ENCODE assay signal across 22 mouse cellular contexts in the genomic region with DNA sequence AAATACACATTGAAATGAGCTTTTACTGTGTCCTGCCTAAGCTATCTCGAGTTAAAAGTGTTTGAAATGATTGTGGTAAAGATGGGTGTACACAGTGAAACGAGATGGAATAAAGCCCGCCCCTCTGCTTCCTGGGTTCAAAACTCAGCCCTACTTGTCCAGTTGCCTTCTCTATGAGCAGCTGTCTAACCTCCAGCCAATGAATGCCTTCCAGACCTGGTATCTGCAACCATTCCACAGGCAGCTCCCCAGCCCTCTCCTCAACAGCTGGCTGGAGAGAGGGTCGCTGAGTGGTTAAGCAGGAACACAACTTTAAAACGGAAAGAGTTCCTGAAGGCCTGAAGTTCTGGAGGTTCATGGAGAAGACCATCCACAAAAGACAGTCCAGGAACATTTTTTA.
"Had no signal": no experiment of that assay in that cellular context is flagged by ENCODE, and none has a peak within 500 bp of the region (broad histone marks: within the 10 kb centered on the region; RNA-seq: fewer than 3 reads in every experiment).

No protein-coding gene starts in this region.

- H3K27ac ChIP-seq: limb, embryonic 12.5 days; limb, embryonic 15.5 days; lung, embryonic 15.5 days; midbrain, embryonic 10.5 days; neural tube, embryonic 12.5 days; neural tube, embryonic 15.5 days; stomach, postnatal 0 days had no signal

- H3K9me3 ChIP-seq: limb, embryonic 12.5 days; limb, embryonic 15.5 days; lung, embryonic 15.5 days; megakaryocyte, embryonic 14.5 days; midbrain, embryonic 10.5 days; neural tube, embryonic 12.5 days; neural tube, embryonic 15.5 days had no signal

- H3K27me3 ChIP-seq: limb, embryonic 12.5 days; limb, embryonic 15.5 days; lung, embryonic 15.5 days; megakaryocyte, embryonic 14.5 days; neural tube, embryonic 12.5 days; neural tube, embryonic 15.5 days had no signal

- H3K36me3 ChIP-seq: limb, embryonic 12.5 days; limb, embryonic 15.5 days; lung, embryonic 15.5 days; midbrain, embryonic 10.5 days; neural tube, embryonic 12.5 days; neural tube, embryonic 15.5 days had no signal

- H3K4me1 ChIP-seq: lung, embryonic 15.5 days; neural tube, embryonic 12.5 days had no signal

- H3K9ac ChIP-seq: limb, embryonic 12.5 days; limb, embryonic 15.5 days; liver, embryonic 14.5 days; lung, embryonic 15.5 days; neural tube, embryonic 12.5 days; neural tube, embryonic 15.5 days had no signal

- DNase-seq: kidney, adult 18-20 months; kidney, adult 9 months; kidney, postnatal 14 days; kidney, postnatal 4 days; lung, adult 18-20 months; lung, postnatal 10 days; midbrain, embryonic 14.5 days; right cerebral cortex, adult 18-20 months; right cerebral cortex, postnatal 14 days; right cerebral cortex, postnatal 4 days; thymus, adult 18-20 months; thymus, postnatal 36 days had no signal

- ATAC-seq: intestine, embryonic 16.5 days had no signal

- H3K4me3 ChIP-seq: limb, embryonic 12.5 days; limb, embryonic 15.5 days; lung, embryonic 15.5 days; megakaryocyte, embryonic 14.5 days; midbrain, embryonic 10.5 days; neural tube, embryonic 12.5 days; neural tube, embryonic 15.5 days had no signal

- H3K4me2 ChIP-seq: limb, embryonic 12.5 days; limb, embryonic 15.5 days; lung, embryonic 15.5 days; neural tube, embryonic 12.5 days; neural tube, embryonic 15.5 days had no signal
